Mouse (Mus musculus) lung, postnatal 36 days (tissue): ENCODE measurements around the gene Rpl22l1.
"Not testable (repeated sequence)": the region's sequence is repeated elsewhere in the genome, so short reads cannot be mapped to it uniquely, and the experiment has no call there.

Experiments
- DNase-seq: peaks from one replicate; pipeline ENCODE4 v3.0.0; 2022; ENCODE audit warnings: mixed read lengths

Rpl22l1 gene

GRCm38 (mm10) chr3:28805301-28806097 is at the start of gene Rpl22l1:
Rpl22l1 (plus strand) TSS chr3:28805436.
- peak; percentile 99 for DNase-seq

- DNase-seq: no peak
Observed at GRCm38 (mm10) chr3:28755477-28755876, 49.8 kb upstream of the Rpl22l1 start.

DNA sequence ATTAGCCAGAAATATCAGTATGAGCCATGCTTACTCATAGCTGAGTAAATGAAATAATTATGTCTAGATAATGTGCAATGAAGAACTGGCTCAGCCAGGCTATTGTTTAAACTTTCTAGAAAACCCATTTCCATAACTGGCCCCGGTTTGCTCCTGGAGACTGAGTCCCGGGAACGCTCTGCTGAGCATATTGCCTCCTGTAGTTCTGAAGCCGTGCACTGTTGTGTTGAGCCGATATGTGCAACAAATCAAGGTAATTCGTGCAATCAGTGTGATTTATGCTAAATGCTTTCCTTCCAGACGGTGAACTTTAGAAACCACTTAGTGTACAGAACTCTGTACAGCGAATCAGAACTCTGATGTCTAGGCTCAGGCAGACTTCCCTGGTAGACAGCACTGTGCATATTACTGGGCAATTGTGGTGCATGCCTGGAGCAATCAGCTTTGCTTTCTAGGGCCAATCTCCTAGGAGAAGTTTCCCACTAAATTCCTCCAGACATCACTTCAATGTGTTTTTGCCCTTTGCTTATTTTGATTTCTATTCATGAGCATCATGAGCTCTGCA is 43.9 kb upstream of the Rpl22l1 start:
- no peak for DNase-seq

- DNase-seq: peak; percentile 69
Observed at GRCm38 (mm10) chr3:28766935-28767334, 38.3 kb upstream of the Rpl22l1 start.

DNA sequence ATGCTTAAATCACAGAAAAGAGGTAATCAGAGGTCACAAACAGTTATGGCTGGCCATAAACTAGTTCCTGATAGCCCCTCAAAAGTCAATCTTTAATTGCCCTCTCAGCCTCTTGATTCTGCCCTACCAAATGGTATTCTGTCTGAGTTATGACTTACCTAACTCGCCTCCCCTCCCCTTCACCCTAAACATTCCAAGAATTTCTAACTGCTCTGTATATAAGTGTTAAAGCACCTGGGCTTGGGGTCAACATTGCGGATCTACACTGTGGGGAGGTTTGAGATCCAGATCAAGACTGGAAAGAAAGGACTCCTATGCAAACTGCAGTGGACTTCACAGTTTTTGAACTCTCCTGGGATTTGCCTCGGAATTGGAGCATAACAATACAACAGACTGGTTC is 37.0 kb upstream of the Rpl22l1 start:
- no peak for DNase-seq

GRCm38 (mm10) chr3:28772919-28773318 is 32.3 kb upstream of the Rpl22l1 start:
- DNase-seq: not testable (repeated sequence)

DNA sequence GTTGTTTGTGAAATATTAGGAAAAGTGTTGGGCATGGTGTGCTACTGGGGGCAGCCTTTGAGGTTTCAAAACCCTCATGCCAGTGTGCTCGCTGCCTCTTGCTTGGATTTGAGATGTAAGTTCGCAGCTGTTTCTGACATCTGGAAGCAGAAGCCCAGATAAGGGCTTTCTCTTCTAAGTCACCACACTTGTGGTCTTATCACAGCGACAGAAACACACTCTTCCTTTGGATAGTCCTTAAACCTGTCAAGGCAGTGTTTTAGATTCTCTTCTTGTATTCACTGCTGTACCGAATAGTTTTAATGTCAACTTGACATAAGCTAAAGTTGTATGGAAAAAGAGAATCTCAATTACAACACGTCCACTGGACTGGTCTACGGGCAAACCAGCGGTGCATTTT is 29.9 kb upstream of the Rpl22l1 start:
- no peak for DNase-seq

DNA sequence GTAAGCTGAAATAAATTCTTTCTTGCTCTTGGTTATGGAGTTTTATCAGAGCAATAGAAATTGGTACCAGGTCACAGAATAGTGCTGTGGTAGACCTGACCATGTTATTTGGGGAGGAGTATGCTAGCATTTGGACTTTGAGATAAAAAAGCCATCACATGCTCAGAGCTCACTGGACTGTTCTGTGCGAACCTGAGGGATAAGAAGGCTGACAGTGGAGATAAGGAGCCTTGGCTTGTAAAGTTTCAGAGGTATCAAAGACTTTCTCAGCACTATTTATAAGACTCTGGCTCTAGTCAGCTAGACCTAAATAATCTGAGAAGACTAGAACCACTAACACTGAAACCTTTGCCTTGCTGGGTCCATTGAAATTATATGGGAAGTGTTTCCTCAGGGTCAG is 29.3 kb upstream of the Rpl22l1 start:
- no peak for DNase-seq

DNA sequence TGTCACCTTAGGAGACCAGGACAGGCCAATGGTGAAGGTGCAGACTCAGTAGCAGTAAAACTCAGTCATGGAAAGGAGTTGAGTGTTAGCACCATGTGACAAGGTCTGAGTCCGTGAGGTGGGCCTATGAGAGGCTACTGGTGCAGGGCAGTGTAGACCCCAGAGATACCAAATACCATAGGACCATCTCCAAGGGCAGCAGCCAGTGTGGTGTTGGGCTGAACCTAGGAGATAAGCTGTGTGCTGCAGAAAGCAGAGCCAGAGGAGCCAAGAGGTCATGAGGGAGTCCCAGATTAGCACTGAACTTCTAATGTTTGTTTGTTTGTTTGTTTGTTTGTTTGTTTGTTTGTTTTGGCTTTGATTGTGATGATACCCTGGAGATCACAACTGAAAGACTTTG is 28.7 kb upstream of the Rpl22l1 start:
- no peak for DNase-seq

- no peak for DNase-seq
Observed at GRCm38 (mm10) chr3:28780511-28780910, 24.7 kb upstream of the Rpl22l1 start.

- peak; percentile 95 for DNase-seq
Observed at GRCm38 (mm10) chr3:28780994-28781393, 24.2 kb upstream of the Rpl22l1 start, which contains the start of gene Eif5a2. Eif5a2 (plus strand) TSS chr3:28781276.

- DNase-seq: no peak
Observed at GRCm38 (mm10) chr3:28781422-28781821, 23.8 kb upstream of the Rpl22l1 start.

GRCm38 (mm10) chr3:28781848-28782247 is 23.4 kb upstream of the Rpl22l1 start:
- DNase-seq: no peak

GRCm38 (mm10) chr3:28784176-28784575 is 21.1 kb upstream of the Rpl22l1 start:
- DNase-seq: no peak

GRCm38 (mm10) chr3:28794835-28795234 is 10.4 kb upstream of the Rpl22l1 start:
- DNase-seq: no peak

DNA sequence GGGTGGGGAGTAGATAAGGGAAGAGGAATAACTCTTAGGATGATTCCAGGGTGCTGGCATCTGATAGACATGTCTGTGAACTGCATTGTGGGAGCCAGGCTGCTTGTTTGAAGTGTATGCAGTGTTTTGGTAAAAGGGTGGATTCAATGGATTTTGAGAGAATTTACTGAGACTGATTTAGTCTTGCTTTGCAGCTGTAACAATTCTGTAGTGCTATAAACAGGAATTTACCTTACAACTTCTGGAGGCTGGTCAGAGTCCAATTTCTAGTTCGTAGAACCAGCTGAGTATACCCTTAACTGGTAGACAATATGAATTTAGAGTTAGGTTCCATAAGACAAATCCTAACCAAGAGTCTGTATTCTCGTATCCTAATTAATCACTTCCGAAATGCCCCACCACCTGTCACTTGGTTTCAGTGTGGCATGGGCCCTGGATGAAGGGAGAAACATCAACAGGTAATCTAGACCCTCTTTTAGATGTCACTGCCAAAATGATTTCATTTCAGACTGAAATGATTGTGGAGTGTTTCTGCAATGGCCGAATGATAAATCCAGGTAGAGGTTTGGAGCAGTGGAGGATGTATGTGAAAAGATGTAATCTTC is 2.9 kb downstream of the Rpl22l1 start:
- no peak for DNase-seq

- DNase-seq: no peak
Observed at GRCm38 (mm10) chr3:28811441-28811840, 6.2 kb downstream of the Rpl22l1 start.

- peak; percentile 51 for DNase-seq
Observed at GRCm38 (mm10) chr3:28814361-28814760, 9.1 kb downstream of the Rpl22l1 start.

GRCm38 (mm10) chr3:28816010-28816540 is 10.8 kb downstream of the Rpl22l1 start:
- DNase-seq: no peak

GRCm38 (mm10) chr3:28826272-28826671 is 21.0 kb downstream of the Rpl22l1 start:
- DNase-seq: no peak

GRCm38 (mm10) chr3:28827605-28828004 is 22.4 kb downstream of the Rpl22l1 start:
- DNase-seq: no peak

DNA sequence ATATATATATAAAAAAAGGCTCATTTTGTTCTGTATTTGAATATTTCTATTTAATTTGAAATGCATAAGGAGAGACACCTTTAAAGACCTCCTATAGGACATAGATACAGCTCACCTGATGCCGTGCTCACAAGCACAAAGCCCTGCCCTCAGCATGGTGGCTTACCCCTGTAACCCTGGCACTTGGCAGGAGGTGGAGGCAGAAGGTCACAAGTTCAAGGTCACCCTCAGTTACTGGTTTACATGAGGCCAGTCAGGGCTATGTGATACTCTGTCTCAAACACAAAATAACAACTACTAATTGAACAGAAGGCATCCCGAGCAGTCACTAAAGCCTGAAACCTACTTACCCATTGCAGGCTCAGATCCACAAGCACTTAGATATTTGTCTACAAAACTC is 24.2 kb downstream of the Rpl22l1 start:
- no peak for DNase-seq

- no peak for DNase-seq
Observed at GRCm38 (mm10) chr3:28836796-28837371, 31.6 kb downstream of the Rpl22l1 start.
